Mouse (Mus musculus) stomach, postnatal 0 days (tissue): ENCODE measurements around the gene Esr1. TPM values are rescaled to one million over a fixed set of nuclear protein-coding genes. Genes with fewer than 3 reads are reported as not detected.
"Not testable (repeated sequence)": the region's sequence is repeated elsewhere in the genome, so short reads cannot be mapped to it uniquely, and the experiment has no call there.

ENCODE experiments used
- ATAC-seq: fragments of 200-750 bp; cut with Nextera tagmentation; 2 replicates; pipeline ENCODE4 v1.8.0; 2017; ENCODE audit not compliant: low FRiP score, low TSS enrichment
- DNase-seq: peaks from one replicate; pipeline ENCODE4 v3.0.0-alpha.2; 2016; ENCODE audit warnings: low spot score
- H3K27ac ChIP-seq: fragments of 300-500 bp; sonication (generic); replicated peaks from 2 replicates; pipeline ENCODE4 v1.5.1; 2014; ENCODE audit warnings: mild to moderate bottlenecking, control low read depth
- H3K27me3 ChIP-seq: fragments of 300-500 bp; sonication (generic); 2 replicates; pipeline ENCODE4 v1.6.1; 2014; ENCODE audit warnings: low read length; ENCODE audit not compliant: control insufficient read depth, insufficient read depth
- H3K36me3 ChIP-seq: fragments of 300-500 bp; sonication (generic); 2 replicates; pipeline ENCODE4 v1.6.1; 2014; ENCODE audit warnings: low read length, mixed read lengths; ENCODE audit not compliant: control insufficient read depth, insufficient read depth
- H3K4me1 ChIP-seq: fragments of 300-500 bp; sonication (generic); replicated peaks from 2 replicates; pipeline ENCODE4 v1.6.1; 2014; ENCODE audit warnings: antibody characterized with exemption; ENCODE audit not compliant: control insufficient read depth, insufficient read depth
- H3K4me2 ChIP-seq: fragments of 300-500 bp; sonication (generic); replicated peaks from 2 replicates; pipeline ENCODE4 v1.6.1; 2014; ENCODE audit warnings: low read depth, mild to moderate bottlenecking, control low read depth, moderate library complexity
- H3K4me3 ChIP-seq: fragments of 300-500 bp; sonication (generic); 2 replicates; pipeline ENCODE4 v1.5.1; 2014; ENCODE audit warnings: low read depth, low read length, control low read depth
- H3K9ac ChIP-seq: fragments of 300-500 bp; sonication (generic); 2 replicates; pipeline ENCODE4 v1.6.1; 2014; ENCODE audit warnings: mild to moderate bottlenecking, low read length, control low read depth, mixed read lengths
- H3K9me3 ChIP-seq: fragments of 300-500 bp; sonication (generic); 2 replicates; pipeline ENCODE4 v1.6.1; 2016; ENCODE audit warnings: low read length; ENCODE audit not compliant: control insufficient read depth
- CTCF ChIP-seq: IDR thresholded peaks from 2 replicates; pipeline ENCODE4 v1.5.1; 2016; ENCODE audit warnings: antibody characterized with exemption, low read depth, mild to moderate bottlenecking, moderate library complexity
- EP300 ChIP-seq: optimal IDR thresholded peaks from 2 replicates; pipeline ENCODE3; 2016; ENCODE audit warnings: antibody characterized with exemption
- WGBS: fragments of 180-500 bp; shearing (Covaris S2); extraction: QIAGEN DNeasy Blood & Tissue Kit; methylation state at CpG from one replicate; pipeline ENCODE4 v1.1.7; 2014; 5-methylcytosine and 5-hydroxymethylcytosine counted together
- polyA plus RNA-seq: library from polyadenylated mRNA; unstranded; fragments of >200 nt; fragmentation: Nextera tagmentation; extraction: Ambion mirVana; gene quantifications from 2 replicates; pipeline ENCODE4 v1.2.1, GENCODE M21; 2015

Esr1 gene
- polyA plus RNA-seq, 1 experiment from 2014 or later = 0.57 TPM

GRCm38 (mm10) chr10:4599591-4599990 lies 11.8 kb upstream of the Esr1 start:
- WGBS = 63% methylated on average over 4 of the region's 4 CpGs

GRCm38 (mm10) chr10:4600796-4601474 lies 10.5 kb upstream of the Esr1 start:
- ATAC-seq (no peak), DNase-seq (no peak)
- no peaks in the 10 kb centered on the region for H3K9me3 ChIP-seq
- H3K27me3 ChIP-seq = no peaks in the 10 kb centered on the region
- H3K4me2 ChIP-seq = no peak overlapping the region
- H3K4me3 ChIP-seq = no peak overlapping the region
- TF ChIP-seq CTCF (no peak), EP300 (no peak)
- H3K36me3 ChIP-seq = no peaks in the 10 kb centered on the region
- H3K4me1 ChIP-seq = no peaks in the 10 kb centered on the region
- no peak overlapping the region for H3K27ac ChIP-seq
- H3K9ac ChIP-seq = no peak overlapping the region
- 45% methylated on average over 2 of the region's 2 CpGs for WGBS

More at GRCm38 (mm10) chr10:4599591-4599990, 11.8 kb upstream of the Esr1 start:
- DNase-seq (no peak), ATAC-seq (no peak)
- no peak overlapping the region for H3K4me3 ChIP-seq
- H3K27me3 ChIP-seq = no peaks in the 10 kb centered on the region
- H3K9ac ChIP-seq = no peak overlapping the region
- H3K27ac ChIP-seq = no peak overlapping the region
- no peak overlapping the region for H3K4me2 ChIP-seq
- TF ChIP-seq EP300 (no peak), CTCF (no peak)
- H3K9me3 ChIP-seq = no peaks in the 10 kb centered on the region
- no peaks in the 10 kb centered on the region for H3K4me1 ChIP-seq
- no peaks in the 10 kb centered on the region for H3K36me3 ChIP-seq

GRCm38 (mm10) chr10:4601612-4602011 lies 9.8 kb upstream of the Esr1 start:
- H3K27ac ChIP-seq, DNase-seq, H3K4me2 ChIP-seq, H3K4me1 ChIP-seq, H3K9me3 ChIP-seq, ATAC-seq, H3K9ac ChIP-seq, H3K4me3 ChIP-seq, H3K27me3 ChIP-seq, H3K36me3 ChIP-seq: not testable (repeated sequence)

- no peak overlapping the region for H3K27ac ChIP-seq
- TF ChIP-seq CTCF (no peak), EP300 (no peak)
- H3K4me3 ChIP-seq = no peak overlapping the region
- H3K36me3 ChIP-seq = no peaks in the 10 kb centered on the region
- no peaks in the 10 kb centered on the region for H3K4me1 ChIP-seq
- no peaks in the 10 kb centered on the region for H3K27me3 ChIP-seq
- DNase-seq = no peak
- no peak overlapping the region for H3K4me2 ChIP-seq
- no peaks in the 10 kb centered on the region for H3K9me3 ChIP-seq
- 77% methylated on average over 4 of the region's 4 CpGs for WGBS
- ATAC-seq = no peak
- no peak overlapping the region for H3K9ac ChIP-seq
Observed at GRCm38 (mm10) chr10:4602466-4602865, 8.9 kb upstream of the Esr1 start.

- no peaks in the 10 kb centered on the region for H3K36me3 ChIP-seq
- no peaks in the 10 kb centered on the region for H3K4me1 ChIP-seq
- H3K4me3 ChIP-seq = no peak overlapping the region
- DNase-seq (no peak), ATAC-seq (no peak)
- H3K9ac ChIP-seq = no peak overlapping the region
- WGBS = 70% methylated on average over 4 of the region's 4 CpGs
- H3K9me3 ChIP-seq = no peaks in the 10 kb centered on the region
- no peak overlapping the region for H3K4me2 ChIP-seq
- TF ChIP-seq EP300 (no peak), CTCF (no peak)
- no peak overlapping the region for H3K27ac ChIP-seq
- H3K27me3 ChIP-seq = no peaks in the 10 kb centered on the region
Observed at GRCm38 (mm10) chr10:4604527-4605209, 6.7 kb upstream of the Esr1 start.

- Histone ChIP-seq H3K4me3 (no peak overlapping the region), H3K4me1 (no peaks in the 10 kb centered on the region)
- WGBS = 58% methylated on average over 2 of the region's 2 CpGs
Observed at GRCm38 (mm10) chr10:4610234-4610633, 1.2 kb upstream of the Esr1 start.

More at GRCm38 (mm10) chr10:4610234-4610633, 1.2 kb upstream of the Esr1 start:
- H3K36me3 ChIP-seq = no peaks in the 10 kb centered on the region
- no peak overlapping the region for H3K9ac ChIP-seq
- no peaks in the 10 kb centered on the region for H3K9me3 ChIP-seq
- DNase-seq = no peak
- H3K27me3 ChIP-seq = no peaks in the 10 kb centered on the region
- no peak overlapping the region for H3K27ac ChIP-seq
- ATAC-seq = no peak
- TF ChIP-seq CTCF = no peak
- TF ChIP-seq EP300 = no peak
- no peak overlapping the region for H3K4me2 ChIP-seq
